Mouse (Mus musculus): ENCODE measurements at regions not wholly inside any gene's neighbourhood (a gene's known extent, or its start where the extent isn't known, plus 50 kb on each side); places are given as distances from the start of the nearest gene placed in this dataset.
"Not testable (repeated sequence)": the region's sequence is repeated elsewhere in the genome, so short reads cannot be mapped to it uniquely, and the experiment has no call there.

DNA sequence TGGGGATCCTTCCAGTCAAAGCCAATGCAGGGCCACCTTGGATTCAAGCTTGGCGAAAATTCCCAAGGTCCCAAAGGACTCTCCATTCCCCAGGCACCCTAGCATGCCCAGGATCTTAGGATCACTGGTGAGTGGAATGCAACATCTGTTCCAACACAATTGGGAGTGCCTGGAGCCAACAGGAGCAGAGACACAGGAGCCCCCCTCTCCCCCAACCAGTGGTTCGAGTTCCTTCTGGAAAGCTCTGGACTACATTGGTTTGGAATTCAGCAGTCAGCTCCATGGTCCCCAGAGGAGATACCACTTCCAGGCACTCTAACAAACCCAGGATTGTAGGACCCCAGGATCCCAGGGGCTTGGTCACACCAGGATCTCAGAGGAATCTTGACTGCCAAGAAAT is 150.0 kb downstream of the Mycs start:
- not testable (repeated sequence) for DNase-seq (ENCODE audit: low read depth, low spot score)

- peak; percentile 0 for DNase-seq (ENCODE audit: low read depth, low spot score)
These were observed 157.8 kb downstream of the Mycs start for GRCm38 (mm10) chrX:5311143-5311775.

GRCm38 (mm10) chrX:5310576-5310975 is 158.5 kb downstream of the Mycs start:
- DNase-seq (ENCODE audit: low read depth, low spot score), result not testable (repeated sequence)
